Mouse (Mus musculus): ENCODE measurements around the gene Frg2f1.

Frg2f1 gene

DNA sequence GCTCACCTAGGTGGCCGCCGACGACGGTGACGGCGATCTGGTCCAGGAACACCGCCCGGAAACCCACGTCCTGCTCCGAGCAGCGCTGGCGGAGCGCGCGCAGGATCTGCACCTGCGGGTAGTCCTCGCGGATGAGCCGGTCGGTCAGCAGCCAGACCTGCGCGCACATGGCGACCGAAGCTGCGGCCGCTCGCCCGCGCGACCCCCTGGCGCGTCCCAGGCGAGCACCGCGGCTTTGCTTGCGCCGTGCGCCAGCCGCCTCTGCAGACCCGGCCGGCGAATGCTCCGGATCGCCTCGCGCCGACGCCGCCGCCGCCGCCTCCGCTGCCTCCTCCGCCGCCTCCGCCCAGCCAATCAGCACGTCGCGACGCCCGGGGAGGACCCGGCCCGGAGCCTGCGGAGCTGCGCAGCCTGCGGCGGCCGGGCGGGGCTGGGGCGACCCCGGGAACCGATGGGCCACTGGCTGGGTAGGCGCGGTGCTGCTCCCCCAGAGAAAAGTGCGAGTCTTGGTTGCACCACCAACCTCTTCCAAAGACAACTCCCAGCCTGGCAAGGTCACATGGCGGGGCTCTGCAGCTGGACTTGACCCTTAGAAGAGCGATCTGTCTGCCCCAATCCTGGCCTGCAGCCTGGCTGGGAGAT lies 46.9 kb downstream of the Frg2f1 start, which contains the start of gene Rimkla:
TSS of gene Rimkla (minus strand) at position 338 of the 642 bp plus-strand sequence.
- peak; percentile 24 for DNase-seq (ENCODE audit: low spot score)

DNA sequence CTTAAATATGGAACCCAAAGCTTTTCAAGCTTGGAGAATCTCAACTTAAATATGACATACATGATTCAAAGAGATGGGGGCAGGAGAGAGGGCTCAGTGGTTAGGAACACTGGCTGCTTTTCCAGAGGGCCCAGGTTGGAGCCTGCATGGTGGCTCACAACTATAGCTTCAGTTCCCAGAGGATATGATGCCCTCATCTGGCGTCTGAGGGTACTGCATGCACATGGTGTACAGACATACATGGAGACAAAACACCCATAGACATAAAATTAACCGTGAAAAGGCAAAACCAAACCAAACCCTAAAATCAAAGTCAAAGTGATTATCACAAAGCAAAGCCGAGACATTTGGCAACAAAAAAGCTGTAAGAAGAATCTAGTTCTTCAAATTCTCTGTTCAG lies 48.5 kb downstream of the Frg2f1 start:
- DNase-seq (ENCODE audit: low spot score), result no peak

DNA sequence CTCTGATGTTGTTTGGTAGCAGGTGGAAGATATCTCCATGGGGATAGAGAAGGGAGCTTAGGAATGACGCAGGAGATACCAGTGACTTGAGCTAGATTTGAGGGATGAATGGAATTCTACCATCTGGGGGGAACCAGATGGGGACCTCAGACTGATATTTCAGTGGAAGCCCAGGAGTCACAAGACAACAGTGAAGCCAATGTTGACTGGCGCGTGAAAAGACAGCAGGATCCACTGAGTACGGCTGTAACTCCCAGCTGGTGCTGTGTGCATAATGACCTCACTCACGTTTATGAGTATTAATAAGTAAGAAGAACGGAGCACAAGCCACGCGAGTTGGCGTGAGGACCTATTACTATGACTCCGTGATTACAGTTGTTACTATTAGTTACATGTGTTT lies 49.7 kb downstream of the Frg2f1 start:
- DNase-seq (ENCODE audit: low spot score), result no peak

DNA sequence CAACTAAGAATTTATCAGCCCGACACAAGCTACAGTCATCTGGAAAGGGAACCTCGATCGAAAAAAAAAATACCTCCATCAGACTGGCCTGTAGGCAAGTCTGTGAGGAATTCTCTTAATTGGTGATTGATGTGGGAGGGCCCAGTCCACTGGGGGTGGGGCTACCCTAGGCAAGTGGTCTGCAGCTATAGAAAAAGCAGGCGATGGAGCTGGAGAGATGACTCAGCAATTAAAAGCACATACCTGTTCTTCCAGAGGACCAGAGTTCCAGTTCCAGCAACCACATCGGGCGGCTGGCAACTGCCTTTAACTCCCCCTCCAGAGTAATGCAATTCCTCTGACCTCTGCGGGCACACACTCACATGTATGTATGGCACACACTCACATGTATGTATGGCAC lies 54.4 kb downstream of the Frg2f1 start:
- DNase-seq (ENCODE audit: low spot score), result no peak

DNA sequence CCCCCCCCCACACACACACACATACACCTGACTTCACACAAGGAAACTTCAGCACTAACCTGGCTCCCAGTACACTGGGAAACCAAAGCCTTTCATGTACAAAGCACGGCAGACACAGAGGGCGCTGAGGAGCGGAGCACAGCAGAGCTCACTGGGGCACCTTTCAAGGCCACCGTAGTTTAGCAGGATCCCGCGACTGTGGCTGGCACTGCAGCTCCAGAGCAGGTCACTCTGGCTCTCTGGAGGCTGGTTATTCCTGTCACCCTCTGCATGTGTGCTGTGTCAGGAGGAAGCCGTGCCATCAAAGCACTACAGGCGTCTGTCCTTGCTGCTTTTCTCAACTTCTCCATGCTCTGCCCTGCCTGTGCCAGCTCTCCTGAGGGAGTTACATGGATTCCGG lies 56.3 kb downstream of the Frg2f1 start:
- no peak for DNase-seq (ENCODE audit: low spot score)

Data from ovary, postnatal 10 days (tissue).